Mouse (Mus musculus): ENCODE results near the gene Rpa2. TPM values are rescaled to one million over a fixed set of nuclear protein-coding genes. Genes with fewer than 3 reads are reported as not detected.
A peak's percentile ranks its signal among the peaks of the same experiment; 100 is the strongest.
"Not testable (repeated sequence)": the region's sequence is repeated elsewhere in the genome, so short reads cannot be mapped to it uniquely, and the experiment has no call there.

Gene Rpa2
- total and polyA plus RNA-seq, 2 experiments from 2014 or later: 26.8 to 32.6 TPM

DNA sequence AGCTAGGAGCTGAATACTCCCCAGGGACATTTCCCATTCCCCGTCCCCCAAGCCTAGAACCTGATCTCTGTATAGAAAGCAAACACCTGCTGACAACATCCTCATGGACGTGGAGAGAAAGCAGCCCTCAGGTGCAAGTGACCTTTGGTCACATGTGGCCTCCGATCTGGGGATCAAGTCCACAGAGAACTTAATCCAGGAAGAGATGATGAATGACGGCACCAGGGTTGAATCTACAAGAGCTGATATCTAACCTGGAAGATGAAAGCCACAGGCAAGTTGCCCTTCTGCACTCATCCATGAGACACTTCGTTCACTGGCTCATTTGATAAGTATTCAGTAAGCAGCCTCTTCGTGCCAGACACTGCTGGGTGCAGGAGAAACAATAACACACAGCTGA is 5.5 kb upstream of the Rpa2 start:
- Histone ChIP-seq H3K4me3 (ENCODE audit: low read depth, low read length) (no peak overlapping the region), H3K9ac (no peak overlapping the region), H3K27me3 (ENCODE audit: insufficient read depth, low read length) (no peaks in the 10 kb centered on the region; the same call in 1 of the 2 replicates), H3K36me3 (ENCODE audit: insufficient read depth) (no peaks in the 10 kb centered on the region), H3K27ac (ENCODE audit: low read depth, low read length) (no peak overlapping the region), H3K9me3 (ENCODE audit: low read length) (no peaks in the 10 kb centered on the region), H3K4me2 (ENCODE audit: low read depth) (no peak overlapping the region), H3K4me1 (ENCODE audit: insufficient read depth) (no peaks in the 10 kb centered on the region)
- TF ChIP-seq CTCF (IDR thresholded peaks at IDR 0.05; ENCODE audit: low read depth): no peak
- ATAC-seq (no peak), DNase-seq (no peak)
- 87% methylated on average over 6 of the region's 6 CpGs for WGBS

DNA sequence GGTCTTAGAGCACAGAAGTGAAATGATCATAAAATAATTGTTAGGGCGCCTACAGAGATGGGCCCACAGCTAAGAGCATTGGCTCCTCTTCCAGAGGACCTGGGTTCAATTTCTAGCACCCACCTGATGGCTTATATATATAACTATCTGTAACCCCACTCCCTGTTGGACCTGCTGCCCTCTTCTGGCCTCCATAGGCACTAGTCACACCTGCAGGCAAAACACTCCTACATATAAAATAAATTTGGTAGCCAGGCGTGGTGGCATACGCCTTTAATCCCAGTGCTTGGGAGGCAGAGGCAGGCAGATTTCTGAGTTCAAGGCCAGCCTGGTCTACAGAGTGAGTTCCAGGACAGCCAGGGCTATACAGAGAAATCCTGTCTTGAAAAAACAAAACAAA is 5.0 kb upstream of the Rpa2 start:
- H3K27ac ChIP-seq (ENCODE audit: low read depth, low read length); H3K36me3 ChIP-seq (ENCODE audit: insufficient read depth); H3K4me3 ChIP-seq (ENCODE audit: low read depth, low read length); ATAC-seq; H3K4me2 ChIP-seq (ENCODE audit: low read depth); H3K27me3 ChIP-seq (ENCODE audit: insufficient read depth, low read length); H3K9me3 ChIP-seq (ENCODE audit: low read length); DNase-seq; H3K4me1 ChIP-seq (ENCODE audit: insufficient read depth); H3K9ac ChIP-seq: not testable (repeated sequence)
- WGBS: 92% methylated on average over 3 of the region's 3 CpGs

DNA sequence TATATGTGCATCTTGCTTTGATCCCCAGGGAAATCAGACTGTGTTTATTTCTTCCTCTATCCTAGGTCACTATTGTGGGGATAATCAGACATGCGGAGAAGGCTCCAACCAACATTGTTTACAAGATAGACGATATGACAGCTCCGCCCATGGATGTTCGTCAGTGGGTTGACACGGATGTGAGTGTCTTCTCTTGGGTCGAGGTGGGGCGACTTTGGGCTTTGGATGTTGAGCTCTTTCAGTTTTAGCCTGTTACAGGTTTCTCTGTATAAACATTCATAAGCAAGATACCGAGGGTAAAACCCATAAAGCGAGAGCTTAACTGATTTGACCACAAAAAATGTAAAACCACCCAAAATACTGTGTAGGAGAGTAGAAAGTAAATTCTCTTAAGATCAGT is 3.6 kb downstream of the Rpa2 start:
- Histone ChIP-seq H3K36me3 (ENCODE audit: insufficient read depth) (peaks cover 30% of the 10 kb centered on the region), H3K9ac (no peak overlapping the region), H3K4me1 (ENCODE audit: insufficient read depth) (peaks cover 5% of the 10 kb centered on the region; the same call in 1 of the 2 replicates), H3K27ac (ENCODE audit: low read depth, low read length) (no peak overlapping the region), H3K9me3 (ENCODE audit: low read length) (no peaks in the 10 kb centered on the region), H3K4me2 (ENCODE audit: low read depth) (no peak overlapping the region), H3K27me3 (ENCODE audit: insufficient read depth, low read length) (no peaks in the 10 kb centered on the region), H3K4me3 (ENCODE audit: low read depth, low read length) (no peak overlapping the region)
- ATAC-seq (no peak), DNase-seq (no peak)
- WGBS: 92% methylated on average over 9 of the region's 9 CpGs
- TF ChIP-seq CTCF (IDR thresholded peaks at IDR 0.05; ENCODE audit: low read depth): no peak

DNA sequence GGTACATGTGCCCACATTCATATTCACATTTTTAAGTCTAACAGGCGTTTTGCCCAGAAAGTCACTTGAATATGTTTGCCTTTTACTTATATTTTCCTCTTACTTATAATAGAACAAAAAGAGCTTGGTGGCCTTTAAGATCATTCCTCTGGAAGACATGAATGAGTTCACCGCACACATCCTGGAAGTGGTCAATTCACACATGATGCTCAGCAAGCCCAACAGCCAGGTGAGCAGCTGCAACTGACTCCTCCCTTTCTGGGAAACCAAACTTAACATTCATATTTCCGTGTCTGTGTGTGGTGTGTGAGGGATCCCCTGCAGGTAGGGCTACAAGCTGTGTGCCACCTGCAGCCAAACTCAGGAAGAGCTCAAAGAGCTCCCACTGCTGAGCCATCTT is 6.8 kb downstream of the Rpa2 start:
- Histone ChIP-seq H3K36me3 (ENCODE audit: insufficient read depth) (peaks cover 45% of the 10 kb centered on the region), H3K4me2 (ENCODE audit: low read depth) (no peak overlapping the region), H3K9me3 (ENCODE audit: low read length) (no peaks in the 10 kb centered on the region), H3K27ac (ENCODE audit: low read depth, low read length) (no peak overlapping the region), H3K4me3 (ENCODE audit: low read depth, low read length) (no peak overlapping the region), H3K4me1 (ENCODE audit: insufficient read depth) (no peaks in the 10 kb centered on the region), H3K27me3 (ENCODE audit: insufficient read depth, low read length) (no peaks in the 10 kb centered on the region), H3K9ac (no peak overlapping the region)
- WGBS: 85% methylated on average over 3 of the region's 3 CpGs
- TF ChIP-seq CTCF (IDR thresholded peaks at IDR 0.05; ENCODE audit: low read depth): no peak
- ATAC-seq (no peak), DNase-seq (no peak)

DNA sequence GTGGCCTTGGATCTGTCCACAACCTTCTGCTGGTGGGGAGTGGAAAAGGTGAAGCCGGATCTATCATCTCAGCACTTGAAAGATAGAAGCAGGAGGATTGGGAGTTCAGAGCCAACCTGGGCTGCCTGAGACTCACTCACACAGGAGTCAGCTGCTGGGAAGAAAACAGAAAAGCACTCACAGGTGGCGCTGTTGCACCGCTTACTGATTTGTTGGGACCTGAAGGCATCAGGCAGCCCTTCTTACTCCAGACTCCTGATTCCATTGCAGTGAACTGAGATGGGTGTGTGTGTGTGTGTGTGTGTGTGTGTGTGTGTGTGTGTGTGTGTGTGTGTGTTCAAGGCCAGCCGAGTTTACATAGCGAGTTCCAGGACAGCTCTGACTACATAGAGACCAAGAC is 8.6 kb downstream of the Rpa2 start:
- H3K4me1 ChIP-seq (ENCODE audit: insufficient read depth): no peaks in the 10 kb centered on the region
- peak; percentile 72 for TF ChIP-seq CTCF (IDR thresholded peaks at IDR 0.05; ENCODE audit: low read depth)
- peaks cover 45% of the 10 kb centered on the region for H3K36me3 ChIP-seq (ENCODE audit: insufficient read depth)
- H3K9ac ChIP-seq: no peak overlapping the region
- no peaks in the 10 kb centered on the region for H3K27me3 ChIP-seq (ENCODE audit: insufficient read depth, low read length)
- no peak overlapping the region for H3K27ac ChIP-seq (ENCODE audit: low read depth, low read length)
- H3K4me2 ChIP-seq (ENCODE audit: low read depth): no peak overlapping the region
- 90% methylated on average over 5 of the region's 5 CpGs for WGBS
- ATAC-seq (0 out of 2 replicates have a peak, but pooled peaks have one; percentile 20), DNase-seq (peak; percentile 50)
- no peak overlapping the region for H3K4me3 ChIP-seq (ENCODE audit: low read depth, low read length)
- H3K9me3 ChIP-seq (ENCODE audit: low read length): no peaks in the 10 kb centered on the region

DNA sequence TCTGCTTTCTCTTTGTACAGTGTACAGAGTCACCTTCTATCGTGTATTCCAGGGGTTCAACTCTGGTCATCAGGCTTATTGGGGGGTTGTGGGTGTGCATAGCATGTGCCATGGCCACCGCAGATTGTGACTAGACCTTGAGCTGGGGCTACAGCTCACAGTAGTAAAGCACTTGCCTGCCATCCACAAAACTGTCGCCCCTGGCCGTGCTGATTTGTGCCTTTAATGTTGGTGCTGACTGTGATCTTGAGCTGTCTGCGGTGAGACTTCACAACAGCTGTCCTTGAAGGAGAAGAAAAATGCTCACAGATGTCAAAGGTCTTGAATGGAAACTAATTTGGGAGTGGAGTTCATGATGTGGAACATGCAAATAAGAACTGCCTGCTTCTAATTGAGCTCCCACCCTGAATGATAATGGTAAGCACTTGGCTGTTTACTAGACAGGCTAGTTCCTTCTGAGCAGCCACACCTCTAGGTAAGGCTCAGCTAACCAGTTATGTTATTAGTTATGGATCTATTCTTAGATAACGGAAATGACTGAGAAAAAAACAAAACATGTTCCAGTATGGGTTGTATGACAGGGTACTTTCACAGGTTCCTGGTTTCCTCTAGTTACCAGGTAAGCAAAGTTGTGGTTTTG is 10.6 kb downstream of the Rpa2 start:
- Histone ChIP-seq H3K27ac (ENCODE audit: low read depth, low read length) (no peak overlapping the region), H3K9me3 (ENCODE audit: low read length) (no peaks in the 10 kb centered on the region), H3K4me2 (ENCODE audit: low read depth) (no peak overlapping the region), H3K4me1 (ENCODE audit: insufficient read depth) (no peaks in the 10 kb centered on the region), H3K27me3 (ENCODE audit: insufficient read depth, low read length) (no peaks in the 10 kb centered on the region), H3K36me3 (ENCODE audit: insufficient read depth) (peaks cover 42% of the 10 kb centered on the region), H3K9ac (no peak overlapping the region), H3K4me3 (ENCODE audit: low read depth, low read length) (no peak overlapping the region)
- TF ChIP-seq CTCF (IDR thresholded peaks at IDR 0.05; ENCODE audit: low read depth): no peak
- DNase-seq (no peak), ATAC-seq (no peak)
- WGBS: 97% methylated on average over 6 of the region's 6 CpGs

DNA sequence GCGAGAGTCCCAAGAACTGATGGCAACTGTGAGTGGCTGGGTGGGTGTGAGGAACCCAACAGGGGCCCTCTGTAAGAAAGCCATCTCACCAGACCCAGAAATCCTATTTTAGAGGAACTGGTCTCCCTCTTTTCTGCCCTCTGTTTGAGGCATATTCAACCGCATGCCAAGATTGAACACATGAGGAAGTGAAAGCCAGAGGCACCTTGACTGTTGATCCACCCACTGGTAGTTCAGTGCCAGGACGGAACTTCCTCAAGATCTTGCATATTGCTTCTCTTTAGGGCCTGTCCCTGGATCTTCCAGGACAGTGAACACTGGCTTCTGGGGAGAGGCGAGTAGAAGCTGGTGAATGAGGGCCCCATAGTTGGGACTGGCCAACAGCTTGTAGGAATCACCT is 12.2 kb downstream of the Rpa2 start:
- Histone ChIP-seq H3K9me3 (ENCODE audit: low read length) (no peaks in the 10 kb centered on the region), H3K4me3 (ENCODE audit: low read depth, low read length) (no peak overlapping the region), H3K27me3 (ENCODE audit: insufficient read depth, low read length) (no peaks in the 10 kb centered on the region), H3K9ac (no peak overlapping the region), H3K4me2 (ENCODE audit: low read depth) (no peak overlapping the region), H3K36me3 (ENCODE audit: insufficient read depth) (peaks cover 30% of the 10 kb centered on the region), H3K27ac (ENCODE audit: low read depth, low read length) (no peak overlapping the region), H3K4me1 (ENCODE audit: insufficient read depth) (no peaks in the 10 kb centered on the region)
- TF ChIP-seq CTCF (IDR thresholded peaks at IDR 0.05; ENCODE audit: low read depth): no peak
- WGBS: 92% methylated on average over 4 of the region's 4 CpGs
- DNase-seq (no peak), ATAC-seq (no peak)

Measured in forebrain, postnatal 0 days (tissue).